Mouse (Mus musculus) fat pad, adult 2 months (tissue): ENCODE measurements around the gene Htr7.

Source experiments
- DNase-seq: peaks from one replicate; pipeline ENCODE4 v3.0.0-alpha.2; 2011; ENCODE audit warnings: low read depth, low spot score; ENCODE audit errors: extremely low read depth

Htr7 gene

DNA sequence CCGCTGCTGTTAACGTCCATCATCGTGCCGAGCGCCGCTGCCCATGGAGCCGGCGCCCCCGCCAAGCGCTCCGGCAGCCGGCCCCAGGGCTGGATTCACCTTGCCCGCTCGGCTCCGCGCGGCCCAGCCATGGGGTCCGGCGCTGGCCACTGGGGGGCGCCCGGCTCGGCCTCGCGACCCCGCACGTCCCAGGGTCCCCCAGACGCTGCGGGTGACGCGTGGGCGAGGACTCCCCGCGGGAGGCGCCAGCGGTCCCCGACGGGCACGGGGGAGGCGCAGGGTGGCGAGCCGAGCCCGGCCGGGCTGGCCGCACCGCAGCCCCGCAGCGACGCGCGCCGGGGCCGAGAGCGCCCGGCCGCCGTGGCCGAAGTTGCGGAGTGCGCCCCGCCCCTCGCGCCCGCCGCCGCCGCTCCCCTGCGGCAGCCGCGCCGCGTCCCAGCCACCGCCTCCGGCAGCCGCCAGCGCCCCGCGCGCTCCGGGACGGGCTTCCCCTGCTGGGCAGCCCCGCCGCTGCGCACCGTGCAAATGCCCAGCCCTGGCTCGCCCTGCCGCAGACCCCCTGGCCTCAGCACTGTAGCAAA is at the start of gene Htr7:
TSS of gene Htr7 (minus strand) at position 277 of the 581 bp plus-strand sequence.
- DNase-seq, result no peak

DNA sequence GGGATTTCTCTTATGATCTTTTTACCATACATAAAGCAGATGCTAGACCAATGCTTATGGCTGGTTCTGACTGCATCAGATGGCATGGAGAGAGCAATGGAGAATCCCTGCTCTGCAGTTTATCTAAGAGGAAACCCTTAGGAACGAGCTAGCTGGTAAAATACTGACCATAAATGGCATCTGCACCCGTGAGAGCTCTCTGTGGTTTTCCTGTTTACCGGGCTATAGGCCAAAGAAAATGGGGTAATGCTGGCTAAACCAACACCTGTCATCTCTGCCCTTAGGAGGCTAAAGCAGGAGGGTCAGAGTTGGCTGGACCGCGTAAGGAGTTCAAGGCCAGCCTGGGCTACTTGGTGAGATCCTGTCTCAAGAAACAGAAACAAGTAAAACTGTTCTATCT is 46.6 kb upstream of the Htr7 start:
- DNase-seq, result no peak

DNA sequence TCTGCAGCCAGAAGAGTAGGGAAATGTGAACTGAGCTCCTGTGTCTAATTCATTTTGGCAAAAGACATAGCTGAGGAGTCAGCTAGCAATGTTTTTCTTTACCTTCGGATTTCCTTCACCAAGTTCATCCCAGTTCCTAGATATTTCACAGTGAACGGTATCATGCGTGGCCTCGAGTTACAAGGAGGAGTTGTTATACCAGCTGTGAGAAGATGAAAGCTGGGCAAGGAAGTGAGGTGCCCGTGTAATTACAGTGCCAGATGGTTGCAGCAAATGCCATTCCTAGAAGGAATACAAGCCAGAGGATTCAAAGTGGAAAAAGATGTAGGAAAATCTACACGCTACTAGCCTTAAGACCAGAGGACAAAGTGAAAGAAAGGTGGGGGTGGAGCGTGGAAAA is 41.6 kb upstream of the Htr7 start:
- DNase-seq, result no peak

DNA sequence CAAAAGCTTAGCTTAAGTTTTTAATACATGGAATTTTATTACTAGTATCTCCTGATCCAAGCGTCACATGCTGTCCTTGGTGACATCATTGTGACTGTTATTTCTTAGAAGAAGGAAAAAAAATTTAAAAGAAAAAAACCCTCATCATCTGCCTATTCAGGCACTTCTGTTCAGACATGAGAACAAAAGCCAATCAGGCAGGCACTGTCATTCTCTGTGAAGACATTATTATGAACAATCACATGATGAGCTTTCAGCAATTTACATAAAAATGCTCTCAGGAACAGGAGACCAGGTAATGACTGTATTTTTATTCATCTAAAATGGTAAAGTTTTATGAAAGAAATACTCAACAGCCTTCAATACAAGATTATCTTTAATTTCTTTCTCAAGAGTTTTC is 41.0 kb upstream of the Htr7 start:
- DNase-seq, result no peak

DNA sequence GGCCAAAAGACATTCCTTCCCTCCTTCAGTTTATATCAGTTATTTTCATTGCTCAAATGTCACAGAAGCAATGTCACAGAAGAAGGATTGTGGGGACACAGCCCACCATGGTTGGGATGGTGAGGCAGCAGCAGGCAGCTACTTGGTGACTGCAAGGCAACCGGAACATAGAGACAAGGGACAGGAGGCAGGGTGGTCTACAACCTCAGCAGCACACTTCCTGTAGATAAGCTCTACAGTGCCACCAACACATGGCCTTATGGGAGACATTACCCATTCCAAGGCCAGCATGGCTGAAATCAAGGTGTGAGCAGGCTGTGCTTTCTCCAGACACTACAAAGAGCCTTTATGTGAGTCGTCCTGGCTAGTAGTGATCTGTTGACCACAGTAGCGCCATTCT is 39.9 kb upstream of the Htr7 start:
- no peak for DNase-seq

DNA sequence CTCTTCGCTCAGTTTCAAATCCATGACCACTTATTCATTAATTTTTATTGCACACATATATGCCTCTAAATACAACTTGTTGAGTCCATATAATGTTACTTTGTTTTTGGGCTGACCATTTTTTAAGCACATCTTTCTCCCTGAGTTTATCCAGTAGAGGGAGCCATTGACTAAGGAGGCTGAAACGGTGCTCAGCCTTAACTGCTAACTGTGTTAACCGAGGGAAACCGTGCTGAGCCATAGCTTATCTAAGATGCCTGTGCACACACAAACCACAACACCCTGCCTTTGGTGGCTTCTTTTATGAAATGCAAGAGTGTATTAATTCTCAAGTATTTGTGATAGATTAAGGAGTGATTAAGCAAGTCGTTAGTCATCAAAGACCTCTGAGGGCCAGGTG is 33.5 kb upstream of the Htr7 start:
- DNase-seq, result no peak

DNA sequence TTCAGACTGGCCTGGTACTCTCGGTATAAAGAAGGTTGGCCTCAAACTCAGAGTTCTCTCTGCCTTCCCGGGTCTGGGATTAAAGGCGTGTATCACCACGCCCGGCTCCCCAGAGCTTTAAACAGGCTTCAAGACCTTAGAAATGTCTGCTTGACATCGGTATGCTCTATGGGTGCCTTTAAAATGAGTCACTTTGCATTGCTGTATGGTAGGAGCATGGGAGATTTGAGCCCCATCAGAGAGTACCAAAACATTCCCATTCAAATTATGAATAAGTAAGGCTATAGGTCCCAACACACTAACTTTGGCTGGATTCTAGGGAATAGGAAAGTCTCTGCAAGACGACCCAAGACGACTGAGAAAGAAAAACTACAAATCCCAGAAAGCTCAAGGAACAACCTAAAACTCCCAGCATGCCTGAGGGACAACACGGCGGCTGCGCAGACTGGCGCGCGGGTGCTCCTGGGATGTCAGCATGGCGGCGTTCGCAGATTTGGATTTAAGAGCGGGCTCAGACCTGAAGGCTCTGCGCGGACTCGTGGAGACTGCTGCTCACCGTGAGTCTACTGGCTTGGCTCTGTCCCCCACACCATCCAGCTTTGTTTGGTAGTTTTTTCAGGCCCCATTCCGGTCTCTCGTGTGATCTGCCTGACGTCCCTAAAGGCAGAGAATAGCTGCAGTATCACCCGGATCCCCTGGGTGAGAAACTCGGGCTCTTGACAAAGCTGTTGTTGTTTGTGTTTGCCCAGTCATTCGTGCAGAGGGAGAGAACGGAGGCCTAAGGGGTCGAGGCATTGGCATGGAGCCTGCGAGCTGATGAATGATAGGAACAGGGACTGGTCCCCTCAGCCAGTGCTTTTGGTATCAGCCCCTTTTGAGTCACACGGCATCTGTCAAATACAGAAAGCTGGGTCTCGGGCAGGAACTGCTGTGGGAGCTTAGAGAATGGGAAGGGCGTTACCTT is 26.2 kb upstream of the Htr7 start, which contains the start of gene Rpp30:
TSS of gene Rpp30 (plus strand) at position 455 of the 964 bp plus-strand sequence.
- DNase-seq, result peak; percentile 36

DNA sequence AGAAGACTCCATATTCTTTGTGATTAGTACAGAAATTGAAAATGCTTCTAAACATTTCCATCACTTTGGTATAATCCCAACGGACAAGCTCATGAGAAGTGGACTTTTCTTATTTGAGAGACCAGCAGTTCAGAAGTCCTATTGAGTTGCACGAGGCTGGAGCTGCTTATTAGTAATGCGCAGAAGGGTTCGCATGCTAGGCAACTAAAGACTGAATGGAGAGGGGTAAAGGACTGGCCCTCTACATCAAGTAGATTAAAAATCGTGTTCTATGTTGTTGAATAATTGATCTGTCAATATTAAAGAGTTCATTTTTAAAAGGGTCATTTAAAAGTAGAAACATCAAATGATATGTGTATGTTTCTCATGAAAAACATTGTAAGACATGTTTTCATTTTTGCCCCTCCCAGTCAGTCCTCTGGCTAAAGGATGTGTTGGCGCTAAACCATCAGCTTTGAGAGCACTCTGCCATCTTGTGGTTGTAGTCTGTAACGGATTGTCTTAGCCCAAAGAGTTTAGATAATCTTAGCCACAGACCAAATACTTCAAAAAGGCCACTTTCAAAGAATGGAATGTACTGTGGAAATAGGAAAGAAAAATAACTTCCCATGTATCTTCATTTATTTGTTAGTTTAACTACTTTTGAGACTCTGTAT is 25.4 kb upstream of the Htr7 start:
- no peak for DNase-seq

DNA sequence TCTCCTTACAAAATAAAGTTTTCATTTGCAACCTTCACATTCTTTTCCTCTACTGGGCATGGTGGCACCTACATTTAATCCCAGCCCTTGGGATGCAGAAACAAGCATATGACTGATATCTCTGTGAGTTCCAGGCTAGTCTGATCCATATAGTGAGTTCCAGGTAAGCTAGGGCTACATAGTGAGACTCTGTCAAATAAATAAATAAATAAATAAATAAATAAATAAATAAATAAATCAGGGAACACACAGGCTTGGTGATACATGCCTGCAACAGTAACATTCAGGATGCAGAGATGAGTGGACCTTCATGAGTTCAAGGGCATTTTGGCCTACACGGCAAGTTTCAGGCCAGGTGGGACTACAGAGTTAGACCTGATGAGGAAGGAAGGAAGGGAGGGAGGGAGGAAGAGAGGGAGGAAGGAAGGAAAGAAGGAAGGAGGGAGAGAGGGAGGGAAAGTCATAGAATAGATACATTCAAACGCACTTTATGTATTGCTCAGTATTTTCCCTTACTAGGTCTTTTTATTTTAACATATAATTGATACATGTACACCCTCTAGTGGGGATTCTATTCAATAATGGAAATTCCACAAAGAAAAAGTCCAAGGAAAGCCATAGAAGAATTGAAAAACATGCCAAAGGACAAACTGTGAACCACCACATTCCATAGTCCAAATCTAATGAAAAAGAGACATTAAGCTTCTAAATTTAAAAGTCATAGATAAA is 5.7 kb upstream of the Htr7 start:
- no peak for DNase-seq

DNA sequence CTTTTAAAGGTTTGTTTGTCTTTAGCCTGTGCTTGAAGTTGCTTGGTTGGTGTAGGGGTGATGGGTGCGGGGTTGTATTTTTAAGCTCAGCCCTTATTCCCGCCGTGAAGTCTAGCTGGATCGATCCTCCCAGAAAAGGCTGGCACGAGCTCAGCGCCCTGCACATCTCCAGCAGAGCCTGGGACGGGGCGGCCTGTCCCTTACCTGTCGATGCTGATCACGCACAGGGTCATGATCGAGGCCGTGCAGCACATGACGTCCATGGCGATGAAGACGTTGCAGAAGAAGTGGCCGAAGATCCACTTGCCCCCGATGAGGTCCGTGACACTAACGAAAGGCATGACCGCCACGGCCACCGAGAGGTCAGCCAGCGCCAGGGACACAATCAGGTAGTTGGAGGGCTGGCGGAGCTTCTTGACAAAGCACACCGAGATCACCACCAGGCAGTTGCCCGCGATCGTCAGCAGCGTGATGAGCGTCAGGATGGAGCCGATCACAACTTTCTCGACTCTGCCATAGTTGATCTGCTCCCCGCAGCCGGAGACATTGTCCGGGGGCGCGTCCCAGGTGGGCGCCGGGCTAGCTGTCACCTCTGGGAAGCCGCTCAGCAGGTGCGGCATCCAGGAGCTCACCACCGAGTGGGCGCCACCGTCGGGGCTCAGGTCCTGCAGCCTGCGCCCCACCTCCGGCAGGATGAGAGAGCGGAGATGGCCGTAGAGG is 645 bp downstream of the Htr7 start:
- DNase-seq, result no peak

DNA sequence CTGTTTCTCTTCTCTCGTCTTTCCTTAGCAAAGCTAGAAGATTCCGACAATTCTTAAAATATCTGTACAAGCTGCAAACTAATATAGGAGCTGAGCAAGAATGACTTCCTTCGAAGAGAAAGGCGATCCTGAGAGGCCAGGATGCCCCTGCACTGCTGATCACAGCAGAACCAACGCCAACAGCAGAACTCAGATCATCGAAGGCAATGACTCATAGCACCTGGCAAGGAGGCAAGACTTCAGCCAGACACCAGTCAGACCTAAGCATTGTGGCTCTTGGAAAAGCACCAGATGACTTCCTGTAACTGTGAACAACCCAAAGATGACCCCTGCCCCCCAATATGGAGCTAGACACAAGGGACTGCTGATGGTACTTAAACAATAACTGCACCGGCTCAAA is 11.3 kb downstream of the Htr7 start:
- no peak for DNase-seq

DNA sequence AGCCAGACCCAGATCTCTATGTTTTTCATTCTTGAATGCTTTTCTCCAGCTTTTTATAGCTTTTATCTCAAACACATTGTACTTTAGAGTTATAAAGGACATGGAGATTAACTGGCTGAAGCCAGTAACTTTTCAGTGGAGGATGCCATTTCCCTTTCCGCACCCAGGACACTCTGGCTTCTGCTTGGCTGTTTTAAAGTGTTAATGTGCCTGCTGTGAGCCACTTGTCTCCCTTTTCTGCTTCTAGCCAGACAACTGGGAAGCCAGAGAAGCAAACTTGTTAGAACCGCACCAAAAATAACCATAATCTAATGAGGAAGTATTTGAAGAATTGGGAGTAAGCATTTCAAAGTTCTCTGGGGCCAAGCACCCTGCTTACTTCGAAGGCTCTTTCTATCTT is 42.5 kb downstream of the Htr7 start:
- DNase-seq, result no peak

DNA sequence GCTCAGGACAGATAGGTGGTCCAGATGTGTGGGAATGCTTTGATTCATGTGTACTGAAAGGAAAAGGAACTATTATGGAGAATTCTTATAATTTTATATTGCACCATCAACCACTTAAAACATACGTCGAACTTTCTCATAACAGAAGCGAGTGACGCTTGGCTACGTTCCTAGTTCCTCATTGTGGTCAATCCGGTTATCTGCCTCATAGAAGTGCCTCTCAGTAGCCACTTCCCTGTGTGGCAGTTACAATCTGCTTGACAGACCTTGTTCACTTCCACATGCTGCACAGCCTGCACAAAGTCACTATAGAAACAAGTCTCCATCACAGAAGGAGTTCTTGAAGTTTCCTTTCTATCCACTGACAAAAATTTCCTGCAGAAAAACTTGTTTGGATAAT is 51.0 kb downstream of the Htr7 start:
- no peak for DNase-seq

DNA sequence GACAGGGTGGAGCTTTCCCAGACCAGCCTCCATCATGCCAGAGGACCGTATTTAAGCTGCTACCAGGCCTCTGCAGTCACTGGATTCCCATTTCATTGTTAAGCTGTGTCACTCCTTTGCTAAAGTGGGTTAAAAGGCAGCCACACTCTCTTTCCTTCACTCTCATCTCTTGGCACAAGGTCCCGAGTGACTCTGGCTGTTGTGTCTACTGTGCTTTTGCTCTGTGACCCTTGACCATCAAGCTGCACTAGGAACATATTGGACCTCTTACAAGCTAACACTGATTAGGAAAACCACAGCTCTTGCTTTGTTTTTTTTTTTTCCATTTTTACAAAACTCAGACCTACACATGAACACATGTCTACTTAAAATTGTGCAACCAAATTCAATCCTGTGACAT is 52.3 kb downstream of the Htr7 start:
- DNase-seq, result no peak

DNA sequence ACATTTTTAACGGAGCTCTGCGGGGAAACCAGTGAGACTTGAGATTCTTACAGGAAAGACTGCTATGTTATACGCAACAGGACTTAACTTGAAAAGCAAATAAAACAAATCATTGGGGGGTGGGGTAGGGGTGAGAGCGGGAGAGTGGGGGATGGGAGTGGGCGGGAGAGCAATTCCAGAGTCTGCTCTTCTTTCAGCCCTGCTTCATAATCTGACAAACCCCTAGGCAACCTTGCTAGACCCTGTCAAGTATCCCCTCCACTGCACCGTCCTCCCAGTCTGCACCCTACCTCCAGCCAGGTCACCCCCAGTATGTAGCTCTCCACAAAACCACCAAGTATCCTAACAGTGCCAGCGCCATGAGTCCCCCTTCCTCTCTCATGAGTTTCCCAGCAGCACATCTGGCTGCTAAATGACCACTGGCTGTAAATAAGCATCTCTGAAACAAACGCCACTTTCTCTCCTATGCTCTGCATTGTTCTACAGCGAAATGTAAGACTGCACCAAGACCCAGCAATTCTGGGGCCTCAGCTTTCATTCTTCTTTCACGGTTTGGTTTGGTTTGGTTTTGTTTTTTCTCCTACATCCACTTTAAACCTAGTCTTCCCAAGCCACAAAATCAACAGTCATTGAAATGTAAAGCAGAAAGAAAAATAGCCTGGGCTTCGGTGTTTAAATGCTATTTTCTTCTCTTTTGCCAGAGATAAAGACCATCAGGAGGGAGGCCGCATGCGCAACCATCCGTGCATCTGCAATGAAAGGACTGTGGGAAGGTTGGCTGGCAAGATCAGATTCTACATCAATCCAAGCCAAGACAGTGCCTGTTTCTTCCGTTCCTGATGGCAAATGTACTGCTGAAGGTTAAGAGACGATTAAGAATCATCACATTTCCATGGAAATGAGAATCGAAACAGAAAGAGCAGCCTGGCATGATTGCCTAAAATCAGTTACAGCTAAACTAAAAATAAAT is 54.5 kb downstream of the Htr7 start:
- no peak for DNase-seq

DNA sequence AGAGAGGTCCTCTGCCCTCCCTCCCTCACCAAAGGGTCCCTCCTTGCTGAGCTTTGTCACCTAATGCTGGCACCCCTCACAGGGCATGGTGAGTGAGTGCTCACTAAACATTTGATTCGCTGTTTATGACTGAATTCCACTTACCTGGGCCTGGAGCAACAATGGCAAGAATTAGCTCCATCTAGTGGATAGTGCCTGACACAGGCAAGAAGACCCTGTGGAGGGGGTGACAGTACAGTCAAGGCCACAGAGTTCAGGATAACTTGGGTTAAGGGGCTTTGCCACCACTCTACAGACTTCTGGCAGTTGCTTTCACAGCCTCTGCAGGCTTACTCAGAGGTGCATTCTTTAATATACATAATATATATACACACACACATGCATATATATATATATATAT is 55.8 kb downstream of the Htr7 start:
- DNase-seq, result no peak

DNA sequence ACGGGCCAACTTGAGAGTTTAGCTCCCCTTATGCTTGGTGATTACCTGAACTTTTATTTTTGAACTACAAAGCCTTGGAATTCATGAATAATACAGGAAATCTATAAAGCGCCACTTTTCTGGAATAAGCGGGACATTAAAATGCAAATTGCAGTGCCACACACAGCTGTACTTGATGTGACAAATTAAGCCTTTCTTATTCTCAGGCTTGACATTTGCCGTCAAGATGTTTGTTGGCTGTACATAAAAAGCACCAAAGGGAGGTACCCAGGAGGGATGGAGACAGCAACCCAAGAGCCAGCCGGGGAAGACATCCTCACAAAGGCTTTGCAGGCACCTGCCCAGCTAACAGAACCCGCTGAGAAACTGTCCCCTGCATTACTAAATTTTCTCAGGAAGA is 56.4 kb downstream of the Htr7 start:
- DNase-seq, result no peak

DNA sequence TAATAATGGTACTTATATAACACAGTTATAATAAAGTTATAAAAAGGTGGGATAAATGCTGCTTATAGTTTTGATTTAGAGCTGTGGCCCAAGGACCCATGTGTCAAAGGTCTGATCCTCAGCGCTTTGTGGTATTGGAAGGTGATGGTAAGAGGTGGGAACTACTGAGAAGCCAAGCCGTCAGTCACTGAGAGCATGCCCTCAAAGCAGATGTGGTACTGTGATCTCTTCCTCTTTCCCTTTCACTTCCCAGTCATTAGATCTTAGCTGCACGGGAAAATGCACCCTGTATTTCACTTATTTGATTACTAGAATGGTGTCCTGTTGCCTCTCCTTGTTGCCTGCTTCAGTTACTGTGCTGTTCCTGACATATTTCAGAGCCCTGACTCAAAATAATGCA is 59.9 kb downstream of the Htr7 start:
- DNase-seq, result no peak

DNA sequence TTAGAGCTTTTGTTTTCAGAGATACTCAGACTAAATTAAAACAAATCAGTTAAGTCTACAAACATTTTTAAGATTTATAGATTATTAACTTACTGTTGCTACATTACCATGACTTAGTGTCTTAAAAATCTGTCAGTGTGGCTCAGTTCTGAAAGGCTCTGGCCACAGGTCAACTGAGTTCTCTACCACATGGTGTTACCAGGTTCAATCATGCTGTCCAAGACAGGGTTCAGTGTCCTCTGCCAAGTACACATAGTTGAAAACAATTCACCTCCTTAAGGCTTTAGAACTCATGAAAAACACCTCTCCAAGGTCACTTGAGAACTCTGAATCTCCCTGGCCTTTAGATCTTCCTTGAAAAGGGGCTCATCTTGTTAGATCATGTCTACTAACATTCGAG is 69.8 kb downstream of the Htr7 start:
- no peak for DNase-seq

DNA sequence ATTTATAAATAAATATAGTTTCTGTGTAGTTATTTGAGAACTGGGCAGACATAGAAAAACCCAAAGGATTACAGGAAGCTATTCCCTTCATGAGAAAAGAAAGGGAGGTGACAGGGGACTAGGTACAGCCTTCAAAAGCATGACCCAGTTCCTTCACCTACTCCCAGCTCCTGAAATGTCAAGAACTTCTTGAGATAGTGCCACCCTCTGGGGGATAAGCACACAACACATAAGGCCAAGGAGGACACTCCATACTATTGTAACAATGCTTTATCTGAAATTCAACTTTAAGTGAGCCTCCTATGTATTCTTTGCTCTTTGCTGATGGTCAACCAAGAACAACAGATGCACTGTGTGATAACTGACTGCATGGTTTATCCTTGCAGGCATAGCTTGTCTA is 82.6 kb downstream of the Htr7 start:
- DNase-seq, result no peak
